Mouse (Mus musculus): ENCODE results near the gene Mki67. TPM values are rescaled to one million over a fixed set of nuclear protein-coding genes. Genes with fewer than 3 reads are reported as not detected.

Mki67 gene
- total RNA-seq (2021) = under 1 TPM; 0.14 TPM
- long read RNA-seq, experiment 1, partial matches to known transcripts = 1 of 1 reads
- long read RNA-seq, experiment 1, other reads (novel, unspliced or antisense) = 0 of 1 reads
- long read RNA-seq, experiment 2 = 0 reads

DNA sequence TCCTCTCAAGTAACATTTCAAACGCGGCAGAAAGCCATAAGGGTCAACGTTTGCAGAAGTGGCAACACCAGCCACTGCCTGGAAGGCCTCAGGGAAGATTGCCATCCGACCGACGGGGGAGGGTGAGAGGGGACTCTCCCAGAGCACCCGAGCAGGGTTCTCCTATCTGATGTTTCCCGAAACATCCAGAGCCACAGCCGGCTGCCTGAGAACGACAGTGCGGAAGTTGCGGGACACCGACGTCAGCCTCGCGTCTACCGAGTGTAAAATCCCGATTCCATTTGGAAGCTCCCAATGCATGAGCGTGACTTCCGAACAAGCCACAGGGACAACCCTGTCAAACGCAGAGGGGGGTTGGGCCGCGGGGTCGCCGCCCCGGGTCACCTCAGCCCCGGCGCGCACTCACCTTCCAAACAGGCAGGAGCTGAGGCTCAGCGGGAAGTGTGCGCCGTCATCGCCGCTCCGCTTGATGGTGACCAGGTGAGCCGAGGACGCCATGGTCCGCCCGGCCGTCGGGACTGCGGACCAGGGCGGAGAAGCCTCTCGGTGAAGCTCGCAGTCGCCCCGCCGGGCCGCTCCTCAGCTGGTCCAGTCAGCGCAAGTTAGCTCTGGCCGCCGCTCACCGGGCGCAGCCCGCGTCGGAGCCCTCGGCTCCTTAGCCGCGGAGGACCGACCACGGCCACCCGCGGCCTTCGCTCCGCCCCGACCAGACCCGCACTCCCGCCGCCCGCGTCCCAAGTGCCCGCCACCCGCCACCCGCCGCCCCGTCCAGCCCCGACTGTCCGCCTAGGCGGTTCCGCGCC, at the start of gene Mki67:
Gene Mki67 (minus strand): TSS at position 720 of the 803 bp plus-strand sequence.
- no peak for DNase-seq (ENCODE audit: low spot score)

- no peak for DNase-seq (ENCODE audit: low spot score)
Observed at GRCm38 (mm10) chr7:135763311-135763710, 47.1 kb upstream of the Mki67 start.

GRCm38 (mm10) chr7:135758754-135759510, 42.8 kb upstream of the Mki67 start:
- DNase-seq (ENCODE audit: low spot score) = no peak

- no peak for DNase-seq (ENCODE audit: low spot score)
Observed at GRCm38 (mm10) chr7:135758171-135758570, 42.0 kb upstream of the Mki67 start.

GRCm38 (mm10) chr7:135756984-135757586, 40.9 kb upstream of the Mki67 start:
- no peak for DNase-seq (ENCODE audit: low spot score)

DNA sequence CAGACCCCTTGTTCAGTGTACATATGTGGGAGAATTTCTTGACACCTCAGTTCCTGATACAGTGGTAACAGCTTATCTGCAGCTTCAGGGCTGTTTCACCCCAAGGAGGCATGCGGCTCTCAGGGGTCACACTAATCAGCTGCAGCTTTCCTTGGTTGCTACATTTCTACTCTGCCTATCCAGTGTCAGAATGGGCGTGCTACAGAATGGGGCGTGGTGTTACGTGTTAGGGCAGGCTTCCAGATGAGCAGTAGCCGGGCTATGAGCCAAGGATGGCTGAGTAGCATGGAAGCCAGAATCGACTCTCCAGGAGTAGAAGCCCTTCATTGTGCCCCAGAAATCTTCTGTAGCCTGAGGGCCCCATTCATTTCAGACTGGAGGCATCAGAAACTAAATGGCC, 32.8 kb upstream of the Mki67 start:
- DNase-seq (ENCODE audit: low spot score) = peak; percentile 16

GRCm38 (mm10) chr7:135747072-135747471, 30.9 kb upstream of the Mki67 start:
- no peak for DNase-seq (ENCODE audit: low spot score)

GRCm38 (mm10) chr7:135746528-135746927, 30.4 kb upstream of the Mki67 start:
- DNase-seq (ENCODE audit: low spot score) = no peak

GRCm38 (mm10) chr7:135745091-135745490, 28.9 kb upstream of the Mki67 start:
- peak; percentile 12 for DNase-seq (ENCODE audit: low spot score)

GRCm38 (mm10) chr7:135740453-135740852, 24.3 kb upstream of the Mki67 start:
- no peak for DNase-seq (ENCODE audit: low spot score)

- DNase-seq (ENCODE audit: low spot score) = no peak
Observed at GRCm38 (mm10) chr7:135736581-135736886, 20.4 kb upstream of the Mki67 start.

- DNase-seq (ENCODE audit: low spot score) = peak; percentile 79
Observed at GRCm38 (mm10) chr7:135735691-135736580, 19.8 kb upstream of the Mki67 start.

GRCm38 (mm10) chr7:135734911-135735646, 18.9 kb upstream of the Mki67 start:
- no peak for DNase-seq (ENCODE audit: low spot score)

- no peak for DNase-seq (ENCODE audit: low spot score)
Observed at GRCm38 (mm10) chr7:135734379-135734778, 18.2 kb upstream of the Mki67 start.

- no peak for DNase-seq (ENCODE audit: low spot score)
Observed at GRCm38 (mm10) chr7:135728038-135728437, 11.9 kb upstream of the Mki67 start.

DNA sequence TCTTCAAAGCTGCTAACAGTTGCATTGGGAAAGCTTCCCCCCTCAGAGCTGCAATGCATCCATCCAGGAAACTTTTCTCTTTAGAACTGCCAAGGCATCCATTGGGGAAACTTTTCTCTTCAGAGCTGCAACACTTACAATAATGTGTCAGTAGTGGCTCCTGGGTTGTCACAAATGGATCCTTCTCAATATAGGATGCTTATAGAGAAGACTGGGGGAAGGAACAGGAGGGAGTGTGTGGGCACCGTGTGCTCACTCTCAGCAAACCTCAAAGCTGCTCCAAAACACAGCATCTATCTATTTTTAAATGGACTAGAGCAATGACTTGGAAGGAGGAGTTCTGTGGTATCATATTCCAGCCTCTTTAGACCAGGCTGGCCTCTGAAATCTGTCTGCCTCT, 10.5 kb upstream of the Mki67 start:
- no peak for DNase-seq (ENCODE audit: low spot score)

DNA sequence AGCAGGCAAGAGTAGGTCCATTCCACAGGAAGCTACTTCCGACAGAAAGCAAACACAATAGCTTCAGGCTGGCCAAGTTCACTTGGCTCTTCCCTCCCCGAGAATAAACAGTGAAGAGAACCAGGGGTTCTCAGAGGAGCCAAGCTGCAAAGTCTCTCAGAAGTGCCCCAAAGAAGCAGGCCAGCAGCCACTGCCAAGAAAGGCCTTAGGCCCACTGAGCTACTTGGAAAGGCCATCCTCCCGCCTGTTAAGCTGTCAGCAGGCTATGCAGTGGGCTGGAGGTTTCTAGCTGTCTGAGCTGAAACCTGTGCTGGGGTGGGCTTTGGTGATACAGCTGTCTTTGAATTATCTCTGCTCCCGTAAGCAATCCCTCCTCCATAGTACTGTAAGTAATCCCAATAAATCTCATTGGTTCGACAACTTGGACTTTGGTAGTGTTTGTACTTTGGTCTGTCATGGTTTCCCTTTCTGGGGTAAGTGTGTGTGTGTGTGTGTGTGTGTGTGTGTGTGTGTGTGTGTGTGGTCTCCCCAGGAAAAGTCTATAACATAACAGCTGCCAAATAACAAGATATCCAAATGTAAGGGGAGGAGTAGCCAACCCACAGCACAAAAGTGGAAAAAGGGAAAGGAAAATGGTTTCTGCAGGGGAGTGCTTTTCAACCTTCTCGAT, 7.6 kb upstream of the Mki67 start:
- DNase-seq (ENCODE audit: low spot score) = no peak

DNA sequence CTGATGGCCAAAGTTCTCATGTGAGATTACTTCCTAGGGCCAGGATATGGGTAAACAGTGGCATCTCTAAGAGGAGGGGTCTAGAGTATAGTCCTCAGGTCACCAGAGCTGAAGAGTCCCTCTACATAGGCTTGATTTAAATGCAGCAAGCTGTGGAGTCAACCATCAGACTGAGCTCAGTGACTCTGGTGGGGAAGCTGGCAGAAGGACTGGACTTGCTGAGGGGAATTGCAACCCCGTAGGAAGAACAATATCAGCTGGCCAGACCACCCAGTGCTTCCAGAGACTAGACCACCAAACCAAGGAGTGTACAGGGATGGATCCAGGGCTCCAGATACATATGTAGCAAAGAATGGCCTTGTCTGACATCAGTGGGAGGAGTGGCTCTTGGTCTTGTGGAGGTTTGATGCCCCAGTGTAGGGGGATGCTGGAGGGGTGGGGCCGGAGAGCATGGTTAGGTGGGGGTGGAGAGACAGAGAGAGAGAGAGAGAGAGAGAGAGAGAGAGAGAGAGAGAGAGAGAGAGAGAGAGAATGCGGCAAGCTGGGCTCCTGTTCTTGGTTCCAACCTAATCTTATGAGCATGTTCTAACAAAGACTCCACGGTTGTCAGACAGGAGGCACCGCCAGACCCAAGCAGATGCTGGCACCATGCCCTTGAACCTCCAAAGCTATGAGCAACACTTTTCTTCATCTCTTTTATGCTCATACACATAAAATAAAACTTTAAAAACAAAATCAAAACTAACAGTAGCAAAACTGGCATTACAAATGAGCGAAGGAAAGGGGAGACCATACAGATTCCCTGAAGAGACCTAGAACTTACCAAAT, 6.1 kb upstream of the Mki67 start:
- DNase-seq (ENCODE audit: low spot score) = no peak

DNA sequence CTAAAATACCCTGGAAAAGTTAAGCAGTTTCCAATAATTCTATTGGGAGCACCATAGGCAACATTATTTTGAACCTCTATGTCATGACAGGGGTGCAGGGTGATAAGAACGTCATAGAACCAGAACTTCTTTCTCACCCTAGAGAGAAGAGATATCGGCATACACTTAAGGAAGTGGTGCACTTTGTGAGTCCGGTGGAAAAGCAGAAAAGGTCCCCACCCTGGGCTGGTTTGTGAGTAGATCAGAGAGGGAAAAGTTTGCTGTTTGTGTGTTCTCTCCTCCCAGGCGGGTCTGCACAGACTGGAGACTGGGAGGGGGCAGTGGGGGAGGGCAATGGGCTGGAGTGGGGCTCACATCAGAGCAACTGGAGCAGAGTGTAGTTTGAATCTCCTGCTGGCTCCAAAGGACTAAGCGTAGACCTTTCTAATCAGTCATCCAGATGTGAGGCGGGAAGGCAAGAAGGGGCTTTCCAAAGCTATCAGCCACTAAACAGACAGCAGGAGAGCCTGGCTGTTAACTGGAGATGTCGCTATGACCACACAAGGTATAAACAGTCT, 5.4 kb upstream of the Mki67 start:
- DNase-seq (ENCODE audit: low spot score) = no peak

All from gastrocnemius, adult 18-20 months (tissue).